Mouse (Mus musculus) ES-E14 (cell line): ENCODE results near the gene Dop1a.

ENCODE experiments used
- HCFC1 ChIP-seq: IDR thresholded peaks from 2 replicates; pipeline ENCODE4 v1.6.1; 2012; ENCODE audit warnings: low read length, inconsistent platforms, borderline replicate concordance; ENCODE audit not compliant: insufficient read depth
- MAFK ChIP-seq: IDR thresholded peaks from 2 replicates; pipeline ENCODE4 v1.6.1; 2014; ENCODE audit warnings: mild to moderate bottlenecking, low read depth, low read length, inconsistent platforms; ENCODE audit not compliant: insufficient read depth
- ZNF384 ChIP-seq: IDR thresholded peaks from 2 replicates; pipeline ENCODE4 v1.6.1; 2012; ENCODE audit warnings: low read depth, low read length, inconsistent platforms

- TF ChIP-seq HCFC1 (no peak), MAFK (no peak), ZNF384 (no peak)
These were observed 40.5 kb downstream of the Dop1a start for GRCm38 (mm10) chr9:86507437-86507836.
